Mouse (Mus musculus) spleen, adult 12 weeks (tissue): ENCODE measurements around the gene Gm3776.
"Not testable (repeated sequence)": the region's sequence is repeated elsewhere in the genome, so short reads cannot be mapped to it uniquely, and the experiment has no call there.

Experiments used
- DNase-seq: peaks from one replicate; pipeline ENCODE4 v3.0.0; 2022; ENCODE audit warnings: low spot score

The Gm3776 gene

GRCm38 (mm10) chr9:78256914-78257313, at the start of gene Gm3776:
Gene Gm3776 (plus strand): TSS chr9:78257129.
- not testable (repeated sequence) for DNase-seq

GRCm38 (mm10) chr9:78208956-78209355, 48.0 kb upstream of the Gm3776 start:
- no peak for DNase-seq

GRCm38 (mm10) chr9:78210079-78210478, 46.9 kb upstream of the Gm3776 start:
- DNase-seq: no peak

GRCm38 (mm10) chr9:78210821-78211220, 46.1 kb upstream of the Gm3776 start:
- no peak for DNase-seq

GRCm38 (mm10) chr9:78211521-78211920, 45.4 kb upstream of the Gm3776 start:
- DNase-seq: no peak

- no peak for DNase-seq
Observed at GRCm38 (mm10) chr9:78212341-78213049, 44.4 kb upstream of the Gm3776 start.

GRCm38 (mm10) chr9:78217074-78217473, 39.9 kb upstream of the Gm3776 start:
- DNase-seq: no peak

- no peak for DNase-seq
Observed at GRCm38 (mm10) chr9:78222616-78223015, 34.3 kb upstream of the Gm3776 start.

- DNase-seq: no peak
Observed at GRCm38 (mm10) chr9:78223221-78223902, 33.6 kb upstream of the Gm3776 start.

- DNase-seq: no peak
Observed at GRCm38 (mm10) chr9:78224418-78224817, 32.5 kb upstream of the Gm3776 start.

- DNase-seq: no peak
Observed at GRCm38 (mm10) chr9:78225304-78225703, 31.6 kb upstream of the Gm3776 start.

- DNase-seq: no peak
Observed at GRCm38 (mm10) chr9:78228122-78228521, 28.8 kb upstream of the Gm3776 start.

GRCm38 (mm10) chr9:78229658-78230057, 27.3 kb upstream of the Gm3776 start:
- DNase-seq: not testable (repeated sequence)

- not testable (repeated sequence) for DNase-seq
Observed at GRCm38 (mm10) chr9:78230461-78230860, 26.5 kb upstream of the Gm3776 start, which contains the start of gene Gsta1. Gene Gsta1 (plus strand): TSS chr9:78230656.

GRCm38 (mm10) chr9:78233121-78233695, 23.7 kb upstream of the Gm3776 start:
- not testable (repeated sequence) for DNase-seq

- not testable (repeated sequence) for DNase-seq
Observed at GRCm38 (mm10) chr9:78255683-78256470, 1.1 kb upstream of the Gm3776 start.

GRCm38 (mm10) chr9:78259688-78260087, 2.8 kb downstream of the Gm3776 start:
- DNase-seq: peak; percentile 27

- DNase-seq: not testable (repeated sequence)
Observed at GRCm38 (mm10) chr9:78270945-78271344, 14.0 kb downstream of the Gm3776 start.

- not testable (repeated sequence) for DNase-seq
Observed at GRCm38 (mm10) chr9:78282002-78282711, 25.2 kb downstream of the Gm3776 start.

GRCm38 (mm10) chr9:78289063-78289462, 32.1 kb downstream of the Gm3776 start:
- DNase-seq: not testable (repeated sequence)

GRCm38 (mm10) chr9:78289723-78290122, 32.8 kb downstream of the Gm3776 start, which contains the start of gene Gm10639:
Gene Gm10639 (plus strand): TSS chr9:78289923.
- DNase-seq: not testable (repeated sequence)
